Mouse (Mus musculus) G1E (cell line): ENCODE results near the gene Gm20498.

Experiments
- CTCF ChIP-seq: IDR thresholded peaks from 2 replicates; pipeline ENCODE4 v1.5.1; 2012; ENCODE audit warnings: low read depth, low read length, inconsistent platforms, mixed read lengths
- GATA1 ChIP-seq: IDR thresholded peaks from 2 replicates; pipeline ENCODE4 v1.6.1; 2012; ENCODE audit warnings: borderline replicate concordance, low read length, inconsistent platforms, mixed read lengths
- POLR2AphosphoS5 ChIP-seq: IDR thresholded peaks from 2 replicates; pipeline ENCODE4 v1.6.1; 2012; ENCODE audit warnings: low read depth, low read length, inconsistent platforms; ENCODE audit not compliant: insufficient replicate concordance
- TAL1 ChIP-seq: conservative IDR thresholded peaks from 2 replicates; pipeline ENCODE4 v1.6.1; 2012; ENCODE audit warnings: low read depth, low read length, inconsistent platforms, mixed read lengths

DNA sequence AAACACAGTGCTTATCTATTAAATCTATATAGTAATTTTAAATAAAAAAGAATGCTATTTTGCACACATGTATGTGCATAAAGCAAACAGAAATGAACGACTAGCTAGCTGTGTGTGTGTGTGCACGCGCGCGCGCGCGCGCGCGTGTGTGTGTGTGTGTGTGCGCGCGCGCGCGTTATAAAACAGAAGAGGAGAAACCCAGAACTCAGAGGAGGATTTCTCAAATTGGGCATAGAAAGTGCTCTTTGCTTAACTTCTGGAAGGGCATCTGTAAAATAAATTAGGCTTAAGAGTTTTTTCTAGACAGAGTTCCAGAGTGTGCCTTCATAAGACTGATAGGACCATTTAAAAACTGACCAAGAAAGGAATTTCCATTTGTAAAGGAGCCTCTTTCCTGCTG, 49.0 kb downstream of the Gm20498 start:
- TF ChIP-seq CTCF (no peak), TAL1 (no peak), GATA1 (no peak), POLR2AphosphoS5 (no peak)
